Mouse (Mus musculus): ENCODE measurements around the gene Atl1. TPM values are rescaled to one million over a fixed set of nuclear protein-coding genes. Genes with fewer than 3 reads are reported as not detected.

Atl1 gene
- polyA plus RNA-seq, 1 experiment = 0.30 TPM

- H3K4me3 ChIP-seq (ENCODE audit: insufficient read depth, poor library complexity, severe bottlenecking) = no peak overlapping the region
- H3K79me3 ChIP-seq (ENCODE audit: low read depth) = no peaks in the 10 kb centered on the region
- no peaks in the 10 kb centered on the region for H3K36me3 ChIP-seq (ENCODE audit: control insufficient read depth, insufficient read depth)
- TF ChIP-seq MYOD1 (IDR thresholded peaks at IDR 0.05; ENCODE audit: control insufficient read depth, insufficient read length, low read depth) (no peak), MAX (IDR thresholded peaks at IDR 0.05) (no peak), FOSL1 (IDR thresholded peaks at IDR 0.05; ENCODE audit: insufficient read depth, low read length, poor library complexity, severe bottlenecking) (no peak), CTCF (IDR thresholded peaks at IDR 0.05; ENCODE audit: control insufficient read depth, insufficient read depth, insufficient read length) (no peak), CEBPB (IDR thresholded peaks at IDR 0.05; ENCODE audit: low read depth) (no peak), MYOG (IDR thresholded peaks at IDR 0.05; ENCODE audit: control insufficient read depth, extremely low read depth, insufficient read length) (no peak), USF1 (IDR thresholded peaks at IDR 0.05; ENCODE audit: low read depth) (no peak)
- H3K79me2 ChIP-seq (ENCODE audit: control insufficient read depth, insufficient read depth) = no peaks in the 10 kb centered on the region
- no peak overlapping the region for H3ac ChIP-seq (ENCODE audit: control insufficient read depth, insufficient read length, low read depth)
- no peaks in the 10 kb centered on the region for H3K27me3 ChIP-seq (ENCODE audit: control insufficient read depth, insufficient read depth, insufficient read length)
Measured at GRCm38 (mm10) chr12:69907667-69908510, 15.5 kb downstream of the Atl1 start.

GRCm38 (mm10) chr12:69908511-69908900 lies 16.1 kb downstream of the Atl1 start:
- Histone ChIP-seq H3ac (ENCODE audit: control insufficient read depth, insufficient read length, low read depth) (no peak overlapping the region), H3K4me3 (ENCODE audit: insufficient read depth, poor library complexity, severe bottlenecking) (no peak overlapping the region)
- TF ChIP-seq MYOD1 (IDR thresholded peaks at IDR 0.05; ENCODE audit: control insufficient read depth, insufficient read length, low read depth) = no peak
- TF ChIP-seq FOSL1 (IDR thresholded peaks at IDR 0.05; ENCODE audit: insufficient read depth, low read length, poor library complexity, severe bottlenecking) = no peak
- TF ChIP-seq MAX (IDR thresholded peaks at IDR 0.05) = no peak
- TF ChIP-seq CEBPB (IDR thresholded peaks at IDR 0.05; ENCODE audit: low read depth) = no peak
- no peak for TF ChIP-seq CTCF (IDR thresholded peaks at IDR 0.05; ENCODE audit: control insufficient read depth, insufficient read depth, insufficient read length)
- TF ChIP-seq USF1 (IDR thresholded peaks at IDR 0.05; ENCODE audit: low read depth) = no peak
- TF ChIP-seq MYOG (IDR thresholded peaks at IDR 0.05; ENCODE audit: control insufficient read depth, extremely low read depth, insufficient read length) = no peak

GRCm38 (mm10) chr12:69911906-69912305 lies 19.5 kb downstream of the Atl1 start:
- H3K4me3 ChIP-seq (ENCODE audit: insufficient read depth, poor library complexity, severe bottlenecking) = no peak overlapping the region
- no peaks in the 10 kb centered on the region for H3K79me2 ChIP-seq (ENCODE audit: control insufficient read depth, insufficient read depth)
- H3K79me3 ChIP-seq (ENCODE audit: low read depth) = no peaks in the 10 kb centered on the region
- no peaks in the 10 kb centered on the region for H3K36me3 ChIP-seq (ENCODE audit: control insufficient read depth, insufficient read depth)
- H3K27me3 ChIP-seq (ENCODE audit: control insufficient read depth, insufficient read depth, insufficient read length) = no peaks in the 10 kb centered on the region
- H3ac ChIP-seq (ENCODE audit: control insufficient read depth, insufficient read length, low read depth) = no peak overlapping the region
- TF ChIP-seq MAX (IDR thresholded peaks at IDR 0.05) (no peak), CTCF (IDR thresholded peaks at IDR 0.05; ENCODE audit: control insufficient read depth, insufficient read depth, insufficient read length) (no peak), FOSL1 (IDR thresholded peaks at IDR 0.05; ENCODE audit: insufficient read depth, low read length, poor library complexity, severe bottlenecking) (no peak), USF1 (IDR thresholded peaks at IDR 0.05; ENCODE audit: low read depth) (no peak), CEBPB (IDR thresholded peaks at IDR 0.05; ENCODE audit: low read depth) (no peak), MYOD1 (IDR thresholded peaks at IDR 0.05; ENCODE audit: control insufficient read depth, insufficient read length, low read depth) (no peak), MYOG (IDR thresholded peaks at IDR 0.05; ENCODE audit: control insufficient read depth, extremely low read depth, insufficient read length) (no peak)

More at GRCm38 (mm10) chr12:69908511-69908900, 16.1 kb downstream of the Atl1 start:
- no peaks in the 10 kb centered on the region for H3K36me3 ChIP-seq (ENCODE audit: control insufficient read depth, insufficient read depth)
- H3K27me3 ChIP-seq (ENCODE audit: control insufficient read depth, insufficient read depth, insufficient read length) = no peaks in the 10 kb centered on the region
- no peaks in the 10 kb centered on the region for H3K79me3 ChIP-seq (ENCODE audit: low read depth)
- H3K79me2 ChIP-seq (ENCODE audit: control insufficient read depth, insufficient read depth) = no peaks in the 10 kb centered on the region

- Histone ChIP-seq H3K79me3 (ENCODE audit: low read depth) (no peaks in the 10 kb centered on the region), H3ac (ENCODE audit: control insufficient read depth, insufficient read length, low read depth) (no peak overlapping the region), H3K4me3 (ENCODE audit: insufficient read depth, poor library complexity, severe bottlenecking) (no peak overlapping the region), H3K27me3 (ENCODE audit: control insufficient read depth, insufficient read depth, insufficient read length) (no peaks in the 10 kb centered on the region), H3K36me3 (ENCODE audit: control insufficient read depth, insufficient read depth) (no peaks in the 10 kb centered on the region), H3K79me2 (ENCODE audit: control insufficient read depth, insufficient read depth) (no peaks in the 10 kb centered on the region)
- TF ChIP-seq MYOG (IDR thresholded peaks at IDR 0.05; ENCODE audit: control insufficient read depth, extremely low read depth, insufficient read length) (no peak), USF1 (IDR thresholded peaks at IDR 0.05; ENCODE audit: low read depth) (no peak), MAX (IDR thresholded peaks at IDR 0.05) (no peak), FOSL1 (IDR thresholded peaks at IDR 0.05; ENCODE audit: insufficient read depth, low read length, poor library complexity, severe bottlenecking) (no peak), MYOD1 (IDR thresholded peaks at IDR 0.05; ENCODE audit: control insufficient read depth, insufficient read length, low read depth) (no peak), CEBPB (IDR thresholded peaks at IDR 0.05; ENCODE audit: low read depth) (no peak), CTCF (IDR thresholded peaks at IDR 0.05; ENCODE audit: control insufficient read depth, insufficient read depth, insufficient read length) (no peak)
Measured at GRCm38 (mm10) chr12:69912737-69913136, 20.3 kb downstream of the Atl1 start.

- Histone ChIP-seq H3ac (ENCODE audit: control insufficient read depth, insufficient read length, low read depth) (no peak overlapping the region), H3K4me3 (ENCODE audit: insufficient read depth, poor library complexity, severe bottlenecking) (no peak overlapping the region)
- TF ChIP-seq CEBPB (IDR thresholded peaks at IDR 0.05; ENCODE audit: low read depth) (no peak), FOSL1 (IDR thresholded peaks at IDR 0.05; ENCODE audit: insufficient read depth, low read length, poor library complexity, severe bottlenecking) (no peak), MYOD1 (IDR thresholded peaks at IDR 0.05; ENCODE audit: control insufficient read depth, insufficient read length, low read depth) (no peak), CTCF (IDR thresholded peaks at IDR 0.05; ENCODE audit: control insufficient read depth, insufficient read depth, insufficient read length) (no peak), MYOG (IDR thresholded peaks at IDR 0.05; ENCODE audit: control insufficient read depth, extremely low read depth, insufficient read length) (no peak), MAX (IDR thresholded peaks at IDR 0.05) (no peak), USF1 (IDR thresholded peaks at IDR 0.05; ENCODE audit: low read depth) (no peak)
Measured at GRCm38 (mm10) chr12:69917870-69918269, 25.5 kb downstream of the Atl1 start.

More at GRCm38 (mm10) chr12:69917870-69918269, 25.5 kb downstream of the Atl1 start:
- Histone ChIP-seq H3K36me3 (ENCODE audit: control insufficient read depth, insufficient read depth) (no peaks in the 10 kb centered on the region), H3K79me2 (ENCODE audit: control insufficient read depth, insufficient read depth) (no peaks in the 10 kb centered on the region), H3K79me3 (ENCODE audit: low read depth) (no peaks in the 10 kb centered on the region), H3K27me3 (ENCODE audit: control insufficient read depth, insufficient read depth, insufficient read length) (no peaks in the 10 kb centered on the region)
